In the genomic region with DNA sequence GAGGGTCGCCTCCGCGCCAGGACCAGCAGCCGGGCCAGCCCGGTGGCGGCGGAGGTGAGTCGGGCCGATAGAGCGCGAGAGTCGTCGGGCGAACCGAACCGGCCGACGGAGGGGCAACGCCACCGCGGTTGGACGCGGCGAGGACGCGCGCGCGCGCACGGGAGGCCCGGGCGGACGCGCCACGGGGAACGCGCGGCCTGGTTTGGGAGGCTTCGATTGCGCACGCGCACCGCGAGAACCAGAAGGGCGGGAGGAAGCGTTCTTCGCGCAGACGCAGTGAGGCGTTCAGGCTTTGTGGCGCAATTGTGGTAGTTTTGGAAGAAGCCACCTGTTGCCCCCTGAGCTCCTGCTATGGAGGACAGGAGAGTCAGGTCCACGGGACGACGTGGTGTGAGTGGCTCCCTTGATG, we compare ENCODE assay signal across 8 mouse cellular contexts. TPM values are rescaled to one million over a fixed set of nuclear protein-coding genes. Genes with fewer than 3 reads are reported as not detected.
DNase-seq lines count a peak whose midpoint lies in the region; ATAC-seq and TF ChIP-seq lines count a peak whose summit lies in the region.

No protein-coding gene starts in this region.

- TF ChIP-seq CTCF in layer of hippocampus, adult 2 months (conservative IDR thresholded peaks at IDR 0.05), result 0 out of 2 replicates have a peak, but pooled peaks have one; percentile 11
- TF ChIP-seq CTCF in lung, adult 2 months (IDR thresholded peaks at IDR 0.05; ENCODE audit: insufficient read depth, low read length), result no peak

- WGBS in forebrain, embryonic 15.5 days, result under 1% methylated on average over 55 of the region's 55 CpGs
- under 1% methylated on average over 55 of the region's 55 CpGs for WGBS in lung, adult 2 months
- under 1% methylated on average over 55 of the region's 55 CpGs for WGBS in neural tube, embryonic 15.5 days

- peak overlapping the region; percentile 76 for H3K4me2 ChIP-seq in forebrain, embryonic 15.5 days (replicated peaks)
- H3K4me2 ChIP-seq in neural tube, embryonic 15.5 days, result peak overlapping the region; percentile 91

- intact Hi-C loops in heart, postnatal 25 days (cut with DNase I), result no loop called here

- H3K4me1 ChIP-seq in forebrain, embryonic 15.5 days, result peaks cover 44% of the 10 kb centered on the region
- H3K4me1 ChIP-seq in lung, adult 2 months (ENCODE audit: control insufficient read depth, insufficient read depth, low read length), result peaks cover 13% of the 10 kb centered on the region
- peaks cover 34% of the 10 kb centered on the region for H3K4me1 ChIP-seq in neural tube, embryonic 15.5 days

- DNase-seq in ES-CJ7 (ENCODE audit: low read depth, low spot score), result peak; percentile 93
- DNase-seq in cerebellum, adult 11 months, result peak; percentile 94
- peak; percentile 83 for DNase-seq in heart, postnatal 25 days (ENCODE audit: low spot score)
- peak; percentile 93 for DNase-seq in layer of hippocampus, adult 2 months (ENCODE audit: low spot score in 2 of 2)
- peak; percentile 87 for DNase-seq in lung, adult 2 months
- peak; percentile 96 for DNase-seq in testis, postnatal 10 days (ENCODE audit: low spot score)

- no peaks in the 10 kb centered on the region for H3K27me3 ChIP-seq in forebrain, embryonic 15.5 days
- no peaks in the 10 kb centered on the region for H3K27me3 ChIP-seq in neural tube, embryonic 15.5 days (replicated peaks)

- peaks cover 38% of the 10 kb centered on the region for H3K36me3 ChIP-seq in forebrain, embryonic 15.5 days
- peaks cover 34% of the 10 kb centered on the region for H3K36me3 ChIP-seq in neural tube, embryonic 15.5 days

- ATAC-seq in forebrain, embryonic 15.5 days (replicated peaks), result peak; percentile 1; the same call in 1 of the 2 replicates
- ATAC-seq in neural tube, embryonic 15.5 days (ENCODE audit: low FRiP score), result peak; percentile 17

- peak overlapping the region; percentile 90 for H3K4me3 ChIP-seq in forebrain, embryonic 15.5 days
- H3K4me3 ChIP-seq in layer of hippocampus, adult 2 months, result peak overlapping the region; percentile 93
- peak overlapping the region; percentile 89 for H3K4me3 ChIP-seq in lung, adult 2 months (replicated peaks; ENCODE audit: extremely low read depth, low read depth, low read length)
- H3K4me3 ChIP-seq in neural tube, embryonic 15.5 days (replicated peaks), result peak overlapping the region; percentile 99

- H3K27ac ChIP-seq in forebrain, embryonic 15.5 days (replicated peaks), result peak overlapping the region; percentile 98
- H3K27ac ChIP-seq in layer of hippocampus, adult 2 months, result peak overlapping the region; percentile 99
- H3K27ac ChIP-seq in neural tube, embryonic 15.5 days (replicated peaks), result peak overlapping the region; percentile 99

- no peaks in the 10 kb centered on the region for H3K9me3 ChIP-seq in forebrain, embryonic 15.5 days
- no peaks in the 10 kb centered on the region for H3K9me3 ChIP-seq in neural tube, embryonic 15.5 days (replicated peaks)

- TF ChIP-seq POLR2A in lung, adult 2 months (IDR thresholded peaks at IDR 0.05; ENCODE audit: borderline replicate concordance, extremely low read depth, low read depth, low read length), result peak; percentile 60; the same call in 1 of the 2 replicates

- H3K9ac ChIP-seq in forebrain, embryonic 15.5 days (replicated peaks), result peak overlapping the region; percentile 96
- peak overlapping the region; percentile 99 for H3K9ac ChIP-seq in neural tube, embryonic 15.5 days (replicated peaks)

RNA-seq across cellular contexts. Expression of a gene that starts 0.8 kb away (rescaled TPM):
- polyA plus RNA-seq in forebrain, embryonic 15.5 days (2015; fragmentation: Nextera tagmentation; extraction: Ambion mirVana), result 119 and 134 TPM in 2 replicates
- 10 to 100 TPM; 76.1 to 88.8 TPM for total RNA-seq in heart, postnatal 25 days (2021)
- total RNA-seq in layer of hippocampus, adult 2 months (2021), result 100 to 1,000 TPM; 208 to 222 TPM
- polyA plus RNA-seq in lung, adult 2 months (2012; rRNA removed), result 136 and 194 TPM in 2 replicates
- 88.7 and 104 TPM in 2 replicates for polyA plus RNA-seq in neural tube, embryonic 15.5 days (2015; fragmentation: Nextera tagmentation; extraction: Ambion mirVana)

RNA-seq across cellular contexts. Expression of a gene that starts 19.9 kb away (rescaled TPM):
- polyA plus RNA-seq in forebrain, embryonic 15.5 days (2015; fragmentation: Nextera tagmentation; extraction: Ambion mirVana), result 3.4 and 3.5 TPM in 2 replicates
- 1,000 to 10,000 TPM; 1,128 to 1,145 TPM for total RNA-seq in heart, postnatal 25 days (2021)
- 10 to 100 TPM; 13.0 to 18.8 TPM for total RNA-seq in layer of hippocampus, adult 2 months (2021)
- 32.8 and 135 TPM in 2 replicates for polyA plus RNA-seq in lung, adult 2 months (2012; rRNA removed)
- 7.5 and 12.0 TPM in 2 replicates for polyA plus RNA-seq in neural tube, embryonic 15.5 days (2015; fragmentation: Nextera tagmentation; extraction: Ambion mirVana)

RNA-seq across cellular contexts. Expression of a gene that starts 23.4 kb away (rescaled TPM):
- 12.7 and 14.1 TPM in 2 replicates for polyA plus RNA-seq in forebrain, embryonic 15.5 days (2015; fragmentation: Nextera tagmentation; extraction: Ambion mirVana)
- total RNA-seq in heart, postnatal 25 days (2021), result 10 to 100 TPM; 42.6 to 44.3 TPM
- total RNA-seq in layer of hippocampus, adult 2 months (2021), result 100 to 1,000 TPM in 1 of 2 experiments, 10 to 100 TPM in 1; 81.9 to 105 TPM
- 303 and 441 TPM in 2 replicates for polyA plus RNA-seq in lung, adult 2 months (2012; rRNA removed)
- polyA plus RNA-seq in neural tube, embryonic 15.5 days (2015; fragmentation: Nextera tagmentation; extraction: Ambion mirVana), result 21.9 and 22.2 TPM in 2 replicates

RNA-seq across cellular contexts. Expression of a gene that starts 29.5 kb away (rescaled TPM):
- 94.6 and 97.7 TPM in 2 replicates for polyA plus RNA-seq in forebrain, embryonic 15.5 days (2015; fragmentation: Nextera tagmentation; extraction: Ambion mirVana)
- 10 to 100 TPM; 12.4 to 14.5 TPM for total RNA-seq in heart, postnatal 25 days (2021)
- total RNA-seq in layer of hippocampus, adult 2 months (2021), result 10 to 100 TPM; 63.3 to 72.1 TPM
- polyA plus RNA-seq in lung, adult 2 months (2012; rRNA removed), result 52.1 and 56.2 TPM in 2 replicates
- 71.4 and 71.6 TPM in 2 replicates for polyA plus RNA-seq in neural tube, embryonic 15.5 days (2015; fragmentation: Nextera tagmentation; extraction: Ambion mirVana)

RNA-seq across cellular contexts. Expression of a gene that starts 34.8 kb away (rescaled TPM):
- polyA plus RNA-seq in forebrain, embryonic 15.5 days (2015; fragmentation: Nextera tagmentation; extraction: Ambion mirVana), result 34.6 and 41.3 TPM in 2 replicates
- total RNA-seq in heart, postnatal 25 days (2021), result 10 to 100 TPM; 43.2 to 55.2 TPM
- total RNA-seq in layer of hippocampus, adult 2 months (2021), result 10 to 100 TPM; 31.3 to 36.7 TPM
- polyA plus RNA-seq in lung, adult 2 months (2012; rRNA removed), result 210 and 287 TPM in 2 replicates
- polyA plus RNA-seq in neural tube, embryonic 15.5 days (2015; fragmentation: Nextera tagmentation; extraction: Ambion mirVana), result 197 and 217 TPM in 2 replicates

Comparison
In these comparisons a context has a peak if more than half of its experiments do, and no peak if none do; other contexts are left out.
1. Peak in every context shown above with its lines: DNase-seq, ATAC-seq, H3K4me3 ChIP-seq and H3K27ac ChIP-seq.
2. RNA of a gene that starts 23.4 kb away (polyA plus RNA-seq): 303 to 441 TPM in lung, adult 2 months; 21.9 to 22.2 TPM in neural tube, embryonic 15.5 days and 12.7 to 14.1 TPM in forebrain, embryonic 15.5 days; every median in the first group is over 10 times any median in the second.